Mouse (Mus musculus): ENCODE data around the gene Fam183b. TPM values are rescaled to one million over a fixed set of nuclear protein-coding genes. Genes with fewer than 3 reads are reported as not detected.

Gene Fam183b
- polyA plus RNA-seq, 1 experiment = not detected

DNA sequence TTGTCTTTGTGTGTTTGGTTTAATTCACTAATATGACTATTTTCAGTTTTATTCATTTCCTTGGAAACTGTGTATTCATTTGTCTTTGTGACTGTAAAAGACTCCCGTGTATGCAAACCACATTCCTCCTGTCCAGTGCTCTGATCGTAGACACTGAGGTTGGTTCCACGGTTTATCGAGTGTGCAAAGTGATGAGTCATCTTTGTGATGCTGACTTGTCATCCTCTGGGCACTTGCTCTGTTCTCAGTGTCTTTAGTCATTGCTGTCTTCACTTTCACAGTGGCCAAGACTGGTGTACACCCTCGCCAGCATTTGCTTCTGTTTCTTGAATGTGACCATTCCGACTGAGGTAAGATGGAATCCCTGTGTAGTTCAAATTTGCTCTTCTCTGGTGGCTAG, 11.1 kb downstream of the Fam183b start:
- Histone ChIP-seq H3K36me3 (ENCODE audit: control insufficient read depth, insufficient read depth, low read length) (no peaks in the 10 kb centered on the region), H3K4me3 (ENCODE audit: insufficient read depth, low read depth, low read length) (no peak overlapping the region), H3K27ac (ENCODE audit: insufficient read depth, low read depth, low read length) (no peak overlapping the region), H3K27me3 (replicated peaks; ENCODE audit: control insufficient read depth, insufficient read depth, low read length) (no peaks in the 10 kb centered on the region), H3K4me1 (ENCODE audit: control insufficient read depth, insufficient read depth, low read length) (no peaks in the 10 kb centered on the region)
- TF ChIP-seq CTCF (conservative IDR thresholded peaks at IDR 0.05; ENCODE audit: insufficient read depth, insufficient read length, low read depth, low read length) (no peak), POLR2A (IDR thresholded peaks at IDR 0.05; ENCODE audit: low read depth, low read length) (no peak)
- 66% methylated on average over 6 of the region's 6 CpGs for WGBS
- no peak for DNase-seq

DNA sequence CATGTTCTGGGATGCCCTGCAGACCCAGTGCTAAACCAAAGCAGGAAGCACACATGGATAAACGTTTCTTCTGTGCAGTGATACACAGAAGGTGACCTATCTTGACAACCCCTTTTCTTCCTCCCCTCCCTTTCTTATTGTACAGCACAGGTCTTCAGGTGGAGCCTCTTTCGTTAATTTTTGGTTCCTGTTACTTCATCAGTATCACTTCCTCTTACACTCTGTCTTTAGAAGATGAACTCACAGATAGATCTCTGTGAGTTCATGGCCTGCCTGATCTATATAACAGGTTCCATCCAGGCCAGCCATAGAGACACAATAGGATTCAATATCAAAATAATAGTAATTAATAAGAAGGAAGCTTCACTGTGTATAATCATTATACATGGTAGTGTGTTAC, 11.7 kb downstream of the Fam183b start:
- DNase-seq = no peak
- no peaks in the 10 kb centered on the region for H3K36me3 ChIP-seq (ENCODE audit: control insufficient read depth, insufficient read depth, low read length)
- H3K27me3 ChIP-seq (replicated peaks; ENCODE audit: control insufficient read depth, insufficient read depth, low read length) = no peaks in the 10 kb centered on the region
- no peak overlapping the region for H3K4me3 ChIP-seq (ENCODE audit: insufficient read depth, low read depth, low read length)
- H3K27ac ChIP-seq (ENCODE audit: insufficient read depth, low read depth, low read length) = no peak overlapping the region
- no peak for TF ChIP-seq CTCF (conservative IDR thresholded peaks at IDR 0.05; ENCODE audit: insufficient read depth, insufficient read length, low read depth, low read length)
- no peaks in the 10 kb centered on the region for H3K4me1 ChIP-seq (ENCODE audit: control insufficient read depth, insufficient read depth, low read length)
- 30% methylated on average over 2 of the region's 2 CpGs for WGBS

- Histone ChIP-seq H3K36me3 (ENCODE audit: control insufficient read depth, insufficient read depth, low read length) (no peaks in the 10 kb centered on the region), H3K4me1 (ENCODE audit: control insufficient read depth, insufficient read depth, low read length) (no peaks in the 10 kb centered on the region), H3K27ac (ENCODE audit: insufficient read depth, low read depth, low read length) (no peak overlapping the region), H3K27me3 (replicated peaks; ENCODE audit: control insufficient read depth, insufficient read depth, low read length) (no peaks in the 10 kb centered on the region), H3K4me3 (ENCODE audit: insufficient read depth, low read depth, low read length) (no peak overlapping the region)
- WGBS = 34% methylated on average over 3 of the region's 3 CpGs
- no peak for DNase-seq
- no peak for TF ChIP-seq CTCF (conservative IDR thresholded peaks at IDR 0.05; ENCODE audit: insufficient read depth, insufficient read length, low read depth, low read length)
- TF ChIP-seq POLR2A (IDR thresholded peaks at IDR 0.05; ENCODE audit: low read depth, low read length) = no peak
Observed at GRCm38 (mm10) chr11:58789532-58789931, 12.2 kb downstream of the Fam183b start.

GRCm38 (mm10) chr11:58788346-58788745, 13.4 kb downstream of the Fam183b start:
- Histone ChIP-seq H3K27ac (ENCODE audit: insufficient read depth, low read depth, low read length) (no peak overlapping the region), H3K4me3 (ENCODE audit: insufficient read depth, low read depth, low read length) (no peak overlapping the region), H3K27me3 (replicated peaks; ENCODE audit: control insufficient read depth, insufficient read depth, low read length) (no peaks in the 10 kb centered on the region), H3K4me1 (ENCODE audit: control insufficient read depth, insufficient read depth, low read length) (no peaks in the 10 kb centered on the region), H3K36me3 (ENCODE audit: control insufficient read depth, insufficient read depth, low read length) (no peaks in the 10 kb centered on the region)
- 71% methylated on average over 8 of the region's 8 CpGs for WGBS
- TF ChIP-seq POLR2A (IDR thresholded peaks at IDR 0.05; ENCODE audit: low read depth, low read length) (no peak), CTCF (conservative IDR thresholded peaks at IDR 0.05; ENCODE audit: insufficient read depth, insufficient read length, low read depth, low read length) (no peak)
- DNase-seq = no peak

GRCm38 (mm10) chr11:58787651-58788050, 14.1 kb downstream of the Fam183b start:
- TF ChIP-seq CTCF (conservative IDR thresholded peaks at IDR 0.05; ENCODE audit: insufficient read depth, insufficient read length, low read depth, low read length) = no peak
- no peak for TF ChIP-seq POLR2A (IDR thresholded peaks at IDR 0.05; ENCODE audit: low read depth, low read length)
- no peaks in the 10 kb centered on the region for H3K36me3 ChIP-seq (ENCODE audit: control insufficient read depth, insufficient read depth, low read length)
- H3K4me1 ChIP-seq (ENCODE audit: control insufficient read depth, insufficient read depth, low read length) = no peaks in the 10 kb centered on the region
- no peak overlapping the region for H3K4me3 ChIP-seq (ENCODE audit: insufficient read depth, low read depth, low read length)
- 93% methylated on average over 10 of the region's 10 CpGs for WGBS
- no peaks in the 10 kb centered on the region for H3K27me3 ChIP-seq (replicated peaks; ENCODE audit: control insufficient read depth, insufficient read depth, low read length)
- DNase-seq = no peak
- H3K27ac ChIP-seq (ENCODE audit: insufficient read depth, low read depth, low read length) = no peak overlapping the region

DNA sequence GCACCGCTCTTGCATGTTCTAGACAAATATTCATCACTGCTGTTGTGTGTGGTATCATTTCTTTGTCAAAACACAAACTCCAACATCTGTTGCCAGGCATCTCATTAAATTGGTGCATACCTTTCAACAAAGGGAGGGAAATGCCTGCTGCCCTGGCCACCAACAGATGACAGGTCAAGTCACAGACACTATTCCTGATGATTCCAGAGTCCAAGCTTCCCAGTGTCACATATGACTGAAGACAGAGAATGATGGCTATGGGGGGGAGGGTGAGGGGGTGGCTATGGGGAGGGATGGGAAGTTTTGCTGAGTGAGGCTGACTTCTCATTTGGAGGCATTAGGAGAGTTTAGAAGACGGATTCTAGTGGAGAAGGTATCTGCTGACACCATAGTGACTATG, 17.6 kb downstream of the Fam183b start:
- Histone ChIP-seq H3K4me1 (ENCODE audit: control insufficient read depth, insufficient read depth, low read length) (no peaks in the 10 kb centered on the region), H3K27ac (ENCODE audit: insufficient read depth, low read depth, low read length) (no peak overlapping the region), H3K4me3 (ENCODE audit: insufficient read depth, low read depth, low read length) (no peak overlapping the region), H3K27me3 (replicated peaks; ENCODE audit: control insufficient read depth, insufficient read depth, low read length) (no peaks in the 10 kb centered on the region), H3K36me3 (ENCODE audit: control insufficient read depth, insufficient read depth, low read length) (no peaks in the 10 kb centered on the region)
- 77% methylated on average over 2 of the region's 2 CpGs for WGBS
- DNase-seq = no peak
- TF ChIP-seq CTCF (conservative IDR thresholded peaks at IDR 0.05; ENCODE audit: insufficient read depth, insufficient read length, low read depth, low read length) = no peak
- TF ChIP-seq POLR2A (IDR thresholded peaks at IDR 0.05; ENCODE audit: low read depth, low read length) = no peak

- no peak for DNase-seq
- H3K4me3 ChIP-seq (ENCODE audit: insufficient read depth, low read depth, low read length) = no peak within 1 kb of the TSS
- WGBS = 65% methylated on average over 6 of the region's 6 CpGs
- TF ChIP-seq CTCF (conservative IDR thresholded peaks at IDR 0.05; ENCODE audit: insufficient read depth, insufficient read length, low read depth, low read length) (no peak), POLR2A (IDR thresholded peaks at IDR 0.05; ENCODE audit: low read depth, low read length) (no peak)
- H3K27ac ChIP-seq (ENCODE audit: insufficient read depth, low read depth, low read length) = no peak within 1 kb of the TSS
- H3K36me3 ChIP-seq (ENCODE audit: control insufficient read depth, insufficient read depth, low read length) = no peaks in the 10 kb centered on the region
- no peaks in the 10 kb centered on the region for H3K27me3 ChIP-seq (replicated peaks; ENCODE audit: control insufficient read depth, insufficient read depth, low read length)
- no peaks in the 10 kb centered on the region for H3K4me1 ChIP-seq (ENCODE audit: control insufficient read depth, insufficient read depth, low read length)
Observed at GRCm38 (mm10) chr11:58782480-58783089, 19.2 kb downstream of the Fam183b start, which contains the start of gene Olfr314. TSS of gene Olfr314 (plus strand) at chr11:58782952.
